Mouse (Mus musculus) fat pad, adult 2 months (tissue): ENCODE measurements around the gene Cped1.

ENCODE experiments used
- DNase-seq: peaks from one replicate; pipeline ENCODE4 v3.0.0-alpha.2; 2011; ENCODE audit warnings: low read depth, low spot score; ENCODE audit errors: extremely low read depth

Gene Cped1

DNA sequence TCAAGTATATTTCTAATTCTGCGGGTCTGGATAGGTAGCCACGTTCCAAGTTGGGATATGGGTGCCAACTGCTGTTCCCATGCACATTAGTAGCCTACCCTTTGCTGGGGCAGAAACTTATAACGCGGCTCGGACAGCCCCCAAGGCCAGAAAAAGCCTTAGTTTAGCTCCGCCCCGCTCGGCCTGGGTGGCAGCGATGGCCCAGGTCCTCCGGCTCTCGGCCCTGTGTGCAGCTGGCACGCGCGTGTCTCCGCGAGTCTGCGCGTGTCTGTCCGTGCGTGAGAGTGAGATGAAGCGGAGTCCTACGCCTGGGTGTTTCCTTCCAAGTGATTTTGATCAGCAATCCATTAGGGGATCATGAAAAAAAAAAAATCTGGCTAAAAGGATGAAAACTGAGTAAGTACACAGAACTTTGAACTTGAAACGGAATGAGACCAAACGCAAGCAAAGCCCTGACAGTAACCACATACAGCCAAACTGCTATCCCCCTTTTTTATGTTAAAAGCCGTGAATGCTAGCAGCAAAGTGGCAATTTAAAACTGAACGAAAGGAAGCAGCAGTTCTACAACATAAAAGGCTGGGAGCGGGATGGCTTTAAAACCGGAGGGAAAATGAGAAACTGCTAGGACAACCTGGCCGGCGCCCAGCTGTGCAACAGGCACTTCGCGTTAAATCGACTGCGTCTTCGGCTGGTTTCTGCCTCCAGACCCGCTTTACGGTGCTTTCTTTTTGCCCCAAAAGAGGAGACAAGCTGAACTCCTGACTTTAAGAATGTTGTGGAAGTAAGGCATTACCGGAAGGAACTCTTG lies at the start of gene Cped1:
Cped1 (plus strand) TSS at position 185 of the 809 bp plus-strand sequence.
- no peak for DNase-seq

DNA sequence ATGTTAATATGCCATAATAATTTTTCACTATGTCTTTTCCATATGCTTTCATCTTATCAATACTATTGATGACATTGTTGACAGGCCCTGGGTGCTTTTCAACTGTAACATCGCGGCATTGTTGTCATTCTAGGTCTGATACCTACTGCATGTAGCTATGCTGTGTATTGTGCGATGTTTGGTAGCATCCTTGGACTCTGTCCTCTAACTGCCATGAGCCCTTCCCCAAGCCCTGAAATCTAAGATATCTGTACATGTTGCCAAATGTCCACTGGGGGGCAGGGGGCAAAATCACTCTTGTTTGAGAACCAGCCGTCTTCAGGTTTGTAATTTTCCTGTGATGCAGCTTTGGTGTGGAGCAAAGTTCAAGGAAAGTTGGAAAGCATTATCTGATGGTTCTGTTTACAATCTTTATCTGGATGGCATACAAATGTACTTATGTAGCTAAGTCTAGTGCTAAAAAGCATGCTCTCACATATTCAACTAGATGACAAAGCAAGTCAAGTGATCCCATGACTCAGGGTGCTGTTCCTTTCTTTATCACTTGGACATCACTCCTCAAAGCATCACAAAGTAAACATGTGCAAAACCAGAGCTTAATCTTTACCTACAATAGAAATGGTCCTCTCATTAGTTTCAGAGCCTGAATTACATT lies 47.6 kb upstream of the Cped1 start:
- DNase-seq = no peak

DNA sequence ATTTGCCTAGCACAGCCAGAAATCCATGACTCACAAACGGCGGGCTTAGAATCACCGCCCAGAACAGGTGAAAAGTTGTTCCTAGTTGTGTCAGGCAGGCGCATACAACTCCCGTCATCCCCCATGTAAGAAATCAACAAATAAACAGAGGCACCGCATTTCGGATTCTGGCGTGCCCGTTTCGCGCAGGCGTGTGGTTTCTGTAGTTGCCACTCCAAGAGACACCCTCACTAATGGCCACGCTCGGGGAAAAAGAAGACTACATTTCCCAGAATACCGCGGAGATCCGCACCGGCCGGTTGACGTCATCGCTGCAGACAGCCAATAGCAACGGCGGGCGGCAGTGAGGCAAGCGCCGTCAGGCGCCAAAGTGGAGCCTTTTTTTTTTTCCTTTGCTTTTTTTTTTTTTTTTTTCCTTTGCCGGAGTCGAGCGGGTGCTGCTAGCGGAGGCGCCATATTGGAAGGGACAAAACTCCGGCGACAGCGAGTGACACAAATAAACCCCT lies 36.4 kb upstream of the Cped1 start, which contains the start of gene Ing3:
Ing3 (plus strand) TSS at position 346 of the 506 bp plus-strand sequence.
- peak; percentile 91 for DNase-seq

DNA sequence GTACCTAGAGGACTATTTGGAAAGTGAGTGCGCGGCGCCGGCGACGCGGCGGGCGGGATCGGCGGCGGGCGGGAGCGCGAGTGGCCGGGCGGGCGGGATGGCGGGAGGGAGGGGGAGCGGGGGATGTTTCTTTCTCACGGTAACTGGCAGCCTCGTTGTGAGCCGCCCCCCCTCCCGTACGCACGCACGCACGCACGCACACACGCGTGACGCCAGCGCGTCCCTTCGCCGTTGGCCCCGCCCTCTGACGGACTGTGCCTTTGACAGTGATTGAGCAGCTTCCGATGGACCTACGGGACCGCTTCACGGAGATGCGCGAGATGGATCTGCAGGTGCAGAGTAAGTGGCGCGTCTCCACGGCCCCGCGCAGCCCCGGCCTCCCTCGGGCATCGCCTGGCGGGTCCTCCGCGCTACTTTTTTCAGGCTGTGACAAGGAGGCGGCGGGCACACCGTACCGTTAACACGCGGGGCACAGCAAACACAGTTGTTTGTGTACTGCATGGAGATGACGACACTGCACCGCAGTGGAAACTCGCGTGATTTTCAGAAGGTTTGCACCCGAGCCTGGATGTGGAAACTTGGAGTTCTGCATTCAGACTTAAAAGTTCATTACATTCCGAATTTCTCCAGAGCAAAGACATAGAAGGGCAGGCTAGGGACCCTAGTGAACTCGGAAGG lies 35.8 kb upstream of the Cped1 start:
- DNase-seq = no peak

DNA sequence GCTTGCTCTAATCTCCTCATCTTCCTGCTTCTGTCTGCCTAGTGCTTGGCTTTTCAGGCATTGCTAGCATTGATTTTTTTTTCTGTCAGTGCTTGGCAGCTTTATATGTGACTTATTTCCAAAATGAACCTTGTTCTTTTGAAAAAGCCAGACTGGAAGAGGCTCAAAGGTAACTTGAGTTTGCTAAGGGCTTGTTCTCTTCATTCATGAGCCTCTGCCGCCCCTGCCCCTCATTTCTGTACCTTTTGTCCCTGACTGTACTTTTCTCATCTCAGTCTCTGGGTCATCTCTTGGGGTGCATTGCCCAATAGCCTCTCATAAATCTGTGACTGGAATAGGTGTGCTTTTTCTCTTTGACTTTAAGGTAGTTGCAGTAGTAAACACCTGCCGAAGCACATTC lies 35.0 kb upstream of the Cped1 start:
- DNase-seq = no peak

DNA sequence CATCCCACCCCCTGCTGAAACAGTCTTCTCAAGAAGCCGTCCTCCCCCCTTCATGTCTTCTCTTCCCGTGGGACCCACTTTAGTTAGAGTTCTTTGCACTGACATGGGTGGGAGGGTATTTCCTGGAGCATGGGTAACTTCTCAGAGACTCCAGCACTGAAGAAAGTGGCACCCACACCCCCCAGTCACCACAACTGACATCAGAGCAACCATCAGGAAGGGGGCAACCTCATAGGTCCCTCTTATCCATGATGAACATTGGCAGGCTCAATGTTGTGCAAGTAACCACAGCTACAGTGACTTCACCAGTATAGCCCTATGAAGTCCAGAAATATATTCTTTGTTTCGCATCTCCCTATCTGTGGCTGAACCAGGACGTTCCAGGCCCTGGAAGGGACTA lies 30.2 kb upstream of the Cped1 start:
- no peak for DNase-seq

DNA sequence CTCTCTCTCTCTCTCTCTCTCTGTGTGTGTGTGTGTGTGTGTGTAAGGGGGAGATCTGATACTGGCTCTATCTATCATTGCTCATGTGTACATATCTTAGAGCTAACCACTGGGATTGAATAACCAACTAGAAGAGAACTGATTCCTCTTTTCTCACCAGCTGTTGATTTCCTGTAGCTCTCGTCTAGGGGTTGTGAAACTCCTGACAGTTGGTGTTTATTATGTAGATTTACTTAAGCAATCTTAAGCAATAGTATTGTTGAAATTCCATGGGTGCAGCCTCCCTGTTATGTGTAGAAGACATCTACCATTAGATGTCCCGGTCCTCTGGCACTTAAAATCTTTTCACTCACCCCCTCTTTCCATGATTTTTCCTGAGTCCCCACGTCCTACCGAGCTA lies 26.8 kb upstream of the Cped1 start:
- no peak for DNase-seq

DNA sequence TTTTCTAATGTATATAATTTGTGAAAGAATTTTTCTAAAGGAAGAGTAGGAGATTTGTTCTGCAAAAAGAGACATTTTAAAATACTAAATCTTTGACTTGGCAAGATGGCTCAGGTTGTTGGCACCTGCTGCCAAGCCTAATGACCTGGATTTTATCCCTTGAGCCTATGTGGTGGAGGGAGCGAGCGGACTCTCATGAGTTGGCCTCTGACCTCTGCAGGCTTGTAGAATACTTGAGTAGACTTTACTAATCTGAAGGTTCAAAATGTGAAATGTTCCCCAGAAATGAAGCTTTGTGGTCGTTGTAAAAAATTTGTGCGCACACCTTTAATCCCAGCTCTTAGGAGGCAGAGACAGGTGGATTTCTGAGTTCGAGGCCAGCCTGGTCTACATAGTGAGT lies 25.8 kb upstream of the Cped1 start:
- DNase-seq = no peak

DNA sequence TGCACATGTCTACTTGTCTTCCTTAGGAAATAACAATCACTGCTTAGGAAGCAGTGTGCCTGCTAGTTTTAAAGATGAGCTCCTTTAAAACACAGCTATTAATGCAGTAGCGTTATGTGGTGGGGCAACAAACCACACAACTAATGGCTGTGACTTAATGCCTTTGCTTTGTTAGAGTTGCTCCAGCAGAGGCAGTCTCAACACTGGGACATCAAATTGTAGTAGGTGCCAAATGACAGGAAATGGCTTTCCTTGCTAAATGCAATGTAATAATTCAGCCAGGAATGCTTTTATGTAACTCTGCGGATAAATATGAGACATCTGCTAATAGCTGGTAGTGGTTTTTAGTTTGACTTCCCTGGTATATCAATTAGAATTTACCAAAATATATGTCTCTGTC lies 8.2 kb upstream of the Cped1 start:
- DNase-seq = no peak

DNA sequence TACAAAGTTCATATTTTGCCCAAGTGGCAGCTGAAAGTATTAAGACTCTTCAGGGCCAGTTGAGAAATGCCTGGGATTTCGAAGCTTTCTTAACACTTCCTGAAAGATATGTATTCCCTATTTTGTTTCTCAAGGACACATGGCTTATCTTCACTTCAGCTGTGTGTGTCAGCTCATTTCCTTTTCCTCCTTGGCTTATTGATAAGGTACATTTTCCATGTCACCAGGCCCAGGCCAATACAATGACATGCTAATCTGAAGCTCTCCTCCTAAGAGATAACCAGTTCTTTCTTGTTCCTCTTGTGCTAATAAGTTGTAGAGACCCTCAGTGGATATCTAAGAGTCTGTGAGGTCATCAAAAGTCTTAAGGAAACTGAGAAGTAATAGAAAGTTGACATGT lies 4.6 kb upstream of the Cped1 start:
- DNase-seq = no peak

DNA sequence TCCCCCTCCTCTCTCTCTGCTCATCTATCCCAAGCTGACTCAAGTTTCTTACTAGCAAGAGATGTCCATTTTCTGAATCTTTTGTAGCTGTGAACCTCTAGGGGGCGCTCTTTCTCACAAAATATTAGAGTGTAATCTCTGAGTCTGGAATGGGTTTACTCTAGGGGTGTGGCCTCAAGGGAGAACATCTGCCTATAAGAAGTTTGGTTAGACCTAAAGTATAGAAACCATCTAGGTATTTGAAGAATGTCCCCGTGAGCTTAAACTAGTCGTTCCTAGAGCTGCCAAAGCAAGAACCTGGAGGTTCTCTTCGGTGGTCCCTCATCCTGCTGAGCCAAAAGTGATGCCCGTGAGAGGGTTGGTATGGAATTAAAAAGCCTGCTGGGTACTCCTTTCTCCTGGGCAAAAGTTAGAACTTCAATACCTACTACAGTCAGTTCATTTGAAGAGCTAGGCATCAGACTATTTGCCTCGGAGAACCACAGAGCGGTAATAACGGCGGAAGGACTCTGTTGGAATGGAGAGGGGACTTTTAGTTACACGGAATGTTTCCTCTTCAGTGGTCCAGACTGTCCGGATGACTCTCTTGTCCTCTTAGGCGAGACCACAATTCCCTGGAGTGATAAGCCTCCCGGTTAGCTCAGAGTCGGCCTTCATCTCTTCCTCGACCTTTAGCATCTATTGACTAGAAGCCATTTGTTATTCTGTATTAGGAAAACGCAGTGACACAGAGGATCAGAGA lies 555 bp upstream of the Cped1 start:
- DNase-seq = peak; percentile 7

DNA sequence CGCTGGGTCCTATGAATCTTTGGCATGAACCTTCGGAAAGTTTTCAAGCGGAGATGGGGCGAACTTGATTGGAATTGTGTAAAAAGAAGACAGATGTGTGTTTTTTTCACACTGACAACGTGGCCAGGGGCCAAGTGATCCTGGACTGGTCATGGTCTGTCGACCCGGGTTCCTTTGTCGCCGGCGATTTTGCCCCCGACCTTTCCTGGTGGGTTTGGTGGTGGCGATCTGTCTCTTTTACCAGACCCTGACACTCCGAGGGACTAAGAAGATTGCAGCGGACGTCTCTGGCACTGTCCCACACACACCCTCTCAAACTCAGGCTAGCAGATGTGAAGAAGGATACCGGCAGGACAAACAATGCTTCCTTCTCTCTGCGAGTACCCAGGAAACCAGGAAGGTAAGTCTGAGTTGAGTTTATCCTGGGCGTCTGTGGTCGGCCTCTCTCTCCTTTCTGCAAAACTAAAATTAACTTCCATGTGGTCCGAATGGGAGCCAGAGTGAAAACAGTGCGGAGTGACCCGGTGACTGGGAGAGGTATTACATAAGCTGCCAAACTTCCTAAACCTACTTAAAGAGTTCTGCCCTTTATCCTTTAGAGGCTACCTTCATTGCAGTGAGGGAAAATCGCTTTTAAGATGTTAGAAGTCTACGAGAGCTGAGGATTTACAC lies 1.1 kb downstream of the Cped1 start:
- DNase-seq = no peak

DNA sequence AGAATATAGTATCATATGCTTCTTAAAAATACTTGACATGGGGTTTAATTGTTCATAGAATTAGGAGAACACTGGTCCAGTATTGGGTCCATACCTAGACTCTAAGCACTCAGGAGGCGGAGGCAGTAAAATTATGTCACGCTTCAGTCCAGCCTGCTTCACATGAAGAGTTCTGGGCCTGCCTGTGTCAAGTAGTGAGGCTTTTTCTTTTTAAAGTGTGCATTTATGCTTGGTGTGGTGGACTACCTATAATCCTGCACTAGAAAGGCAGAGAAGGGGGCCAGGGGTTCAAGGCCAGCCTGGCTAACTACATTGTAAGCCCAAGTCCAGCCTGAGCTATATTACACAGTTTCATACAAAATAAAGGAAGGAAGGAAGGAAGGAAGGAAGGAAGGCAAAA lies 1.8 kb downstream of the Cped1 start:
- DNase-seq = no peak

DNA sequence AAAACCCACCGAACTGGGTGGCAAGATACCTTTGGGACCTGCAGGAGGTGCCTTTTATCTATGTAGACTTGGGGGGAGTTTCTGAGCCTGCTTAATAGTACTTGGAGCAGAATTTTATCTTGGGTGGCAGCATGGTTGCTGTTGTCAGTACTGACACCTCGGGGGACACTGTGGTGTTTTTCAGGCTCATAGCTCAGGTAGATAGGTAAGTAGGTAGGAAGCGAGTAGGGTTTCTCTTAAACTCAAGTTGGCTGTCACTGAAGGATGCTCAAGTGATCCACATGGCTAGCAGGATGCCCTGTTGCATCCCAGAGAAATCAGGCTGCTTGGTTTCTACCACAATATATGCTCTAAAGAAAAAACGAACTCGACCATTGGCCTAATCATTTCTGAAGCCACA lies 2.6 kb downstream of the Cped1 start:
- no peak for DNase-seq

DNA sequence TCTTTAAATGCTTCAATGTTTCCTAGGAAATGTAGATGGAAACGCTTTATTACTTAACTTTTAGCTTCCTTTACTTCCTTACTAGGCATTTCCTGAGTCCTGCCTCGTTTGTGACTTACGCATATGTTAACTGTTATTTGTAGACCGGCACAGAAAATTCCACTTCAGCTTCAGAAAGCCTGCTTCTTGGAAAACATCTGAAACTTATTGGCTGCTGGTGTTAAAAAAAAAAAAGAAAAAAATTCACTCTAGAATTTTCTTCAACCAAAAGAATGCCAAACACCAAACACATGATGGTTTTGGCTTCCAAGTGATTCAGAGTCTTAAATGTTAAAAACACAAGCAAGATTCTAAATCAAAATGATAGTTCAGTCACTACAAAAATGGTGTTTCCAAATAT lies 3.4 kb downstream of the Cped1 start:
- no peak for DNase-seq

DNA sequence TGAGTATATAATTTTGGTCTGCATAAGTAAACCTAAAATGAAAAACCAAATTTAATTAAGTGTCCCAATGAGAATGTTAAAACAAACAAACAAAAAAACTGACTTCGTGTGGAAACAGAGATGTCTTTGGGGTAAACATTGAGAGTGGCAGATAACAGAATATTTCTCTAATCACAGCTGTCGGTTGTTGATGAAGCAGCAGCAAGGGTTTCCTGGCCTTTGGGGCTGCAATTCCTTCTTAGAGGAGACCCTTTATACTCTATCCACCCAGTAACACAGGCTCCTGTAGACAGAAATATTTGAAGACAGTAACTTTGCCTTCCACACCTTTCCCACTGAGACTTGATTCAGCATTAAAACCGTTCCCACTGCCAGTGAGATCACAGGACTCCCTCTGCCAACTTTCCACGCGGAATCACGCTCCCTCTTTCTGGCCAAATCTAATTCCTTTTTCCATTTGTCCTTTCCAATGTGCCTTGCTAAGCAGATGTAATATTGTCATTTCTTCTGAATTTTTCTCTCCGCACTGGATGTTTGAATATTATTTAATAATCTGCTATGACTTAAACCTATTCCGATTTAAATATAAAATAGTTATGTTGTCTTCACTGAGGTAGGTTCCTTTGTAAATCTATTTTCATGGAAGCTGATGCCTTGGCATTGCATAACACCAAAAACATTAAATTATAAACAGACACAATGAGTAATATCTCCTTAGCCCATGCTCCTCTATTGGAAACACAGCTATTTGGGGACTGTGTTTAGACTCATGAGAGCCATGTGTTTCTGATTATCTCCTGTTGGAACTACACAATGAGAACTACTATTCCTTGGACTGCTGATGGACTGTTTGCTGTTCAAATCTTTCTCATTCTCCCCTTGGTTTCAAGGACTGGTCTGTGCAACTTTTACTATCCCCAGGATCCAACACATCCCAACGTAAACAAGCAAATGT lies 4.7 kb downstream of the Cped1 start:
- no peak for DNase-seq

DNA sequence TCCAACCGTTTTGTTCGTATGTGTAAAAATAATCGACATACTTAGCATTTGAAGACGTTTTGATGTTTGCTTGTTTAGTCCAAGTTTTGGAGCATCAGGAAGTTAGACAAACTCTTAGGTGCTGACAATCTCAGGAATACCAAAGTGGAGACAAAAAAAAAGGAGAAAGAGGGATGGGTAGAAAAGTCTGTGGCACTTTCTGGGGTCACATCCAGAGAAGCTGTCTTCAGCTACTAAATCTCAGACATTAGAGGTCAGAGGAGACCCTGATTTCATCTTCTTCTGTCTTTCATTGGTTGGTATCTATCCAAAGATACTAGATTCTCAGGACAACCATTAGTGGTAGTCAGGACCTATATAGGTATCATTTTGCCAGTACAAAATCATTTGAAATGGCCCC lies 5.4 kb downstream of the Cped1 start:
- DNase-seq = no peak

DNA sequence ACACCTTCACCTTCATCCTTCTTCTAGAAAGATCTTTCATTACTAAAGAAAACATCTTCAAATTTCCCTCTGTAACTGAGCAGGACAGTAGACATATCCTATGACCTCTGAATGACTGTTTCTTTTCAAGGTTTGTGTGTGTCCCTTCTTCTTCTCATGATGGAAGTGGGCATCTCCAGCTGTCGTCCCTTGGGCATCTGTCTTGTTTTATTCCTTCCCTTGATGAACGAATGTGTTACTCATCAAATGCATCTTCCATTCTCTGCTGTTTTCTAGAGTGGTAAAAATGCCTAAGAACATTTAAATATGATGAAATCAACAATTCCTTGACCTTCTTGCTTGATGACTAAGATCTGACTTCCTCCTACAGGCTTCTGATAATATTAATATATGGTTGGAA lies 7.4 kb downstream of the Cped1 start:
- DNase-seq = no peak

DNA sequence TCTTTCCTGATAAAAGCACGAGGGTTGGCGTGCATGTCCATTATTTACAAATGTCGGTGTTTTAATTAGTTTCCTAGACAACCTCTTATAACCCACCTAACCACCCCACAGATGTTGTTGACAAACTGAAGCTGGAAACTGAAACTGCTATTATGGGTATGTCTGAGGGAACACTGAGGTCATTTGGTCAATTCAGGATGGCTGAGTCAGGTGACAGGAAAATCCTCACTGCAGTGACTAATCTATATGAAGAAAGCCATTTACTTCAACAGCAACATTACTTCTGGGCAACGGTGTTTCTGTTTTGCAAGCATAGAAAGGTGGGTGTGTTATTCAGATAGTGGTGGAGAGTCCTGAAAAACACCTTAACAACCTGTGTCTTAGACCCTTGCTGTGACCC lies 12.4 kb downstream of the Cped1 start:
- no peak for DNase-seq

DNA sequence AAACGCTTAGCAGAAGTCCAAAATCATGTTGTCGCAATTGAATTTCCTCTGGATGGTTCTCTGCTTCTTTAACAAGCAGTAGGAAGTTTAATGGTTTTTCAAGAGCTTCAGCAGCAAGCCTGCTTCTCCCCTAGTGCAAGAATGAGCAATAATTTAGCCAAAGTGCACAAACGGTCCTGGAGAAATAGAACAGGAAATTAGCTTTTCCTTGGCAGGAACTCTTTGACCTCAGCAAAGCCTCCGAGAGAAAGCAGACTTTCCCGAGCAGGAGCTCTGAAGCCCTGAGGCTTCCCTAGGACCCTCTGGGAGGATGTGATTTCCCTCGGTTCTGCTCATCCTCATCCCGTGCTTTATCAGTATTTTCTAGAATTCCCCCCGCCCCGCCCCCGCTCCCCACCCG lies 13.3 kb downstream of the Cped1 start:
- DNase-seq = no peak
